Mouse (Mus musculus): ENCODE data around the gene Wwox.

GRCm38 (mm10) chr8:114554966-114555365, 115.5 kb downstream of the Wwox start:
- TF ChIP-seq CTCF (IDR thresholded peaks at IDR 0.05; ENCODE audit: control insufficient read depth, insufficient read depth, low read length), result no peak
- TF ChIP-seq POLR2A (IDR thresholded peaks at IDR 0.05; ENCODE audit: borderline replicate concordance, control insufficient read depth, low read depth, low read length), result no peak
